Mouse (Mus musculus) left cerebral cortex, postnatal 36 days (tissue): Measurements from ENCODE around the gene Hnrnpa3. TPM values are rescaled to one million over a fixed set of nuclear protein-coding genes. Genes with fewer than 3 reads are reported as not detected.
A peak's percentile ranks its signal among the peaks of the same experiment; 100 is the strongest.

Source experiments
- DNase-seq, 2 experiments: peaks; one replicate each; pipeline ENCODE4 v3.0.0; 2021 to 2022; ENCODE audit warnings: low spot score in 2 of 2, mixed read lengths in 1 of 2
- intact Hi-C: fragments of 180-260 bp; cut with DNase I; formaldehyde crosslinking; loops from one replicate; pipeline ENCODE4 v1.15.1; 2025
- total RNA-seq, 2 experiments: library from RNA; stranded (reverse); gene quantifications; 2 replicates each; pipeline ENCODE4 v1.2.3; 2021

The Hnrnpa3 gene
- total RNA-seq, 2 experiments from 2014 or later, result 260 to 274 TPM

DNA sequence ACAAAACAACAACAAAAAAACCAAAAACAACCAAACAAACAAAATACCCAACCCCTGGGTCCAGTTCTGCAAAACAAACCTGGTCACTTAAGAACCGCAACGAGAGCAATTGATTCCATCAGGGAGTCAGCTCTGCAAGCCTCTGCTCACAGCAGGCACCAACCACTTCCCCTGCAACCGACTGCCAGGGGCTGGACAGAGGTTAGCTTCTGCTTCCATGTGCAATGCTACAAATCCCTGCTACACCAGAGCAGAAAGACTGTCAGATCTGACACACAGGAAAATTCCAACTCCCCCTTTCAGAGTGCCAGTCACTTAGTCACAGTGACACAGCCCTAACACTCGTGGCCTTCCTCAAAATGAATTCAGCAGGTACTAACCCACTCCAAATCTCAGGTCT, 38.9 kb downstream of the Hnrnpa3 start:
- intact Hi-C loops, result no loop called here
- no peak for DNase-seq

- intact Hi-C loops, result no loop called here
These were observed 39.8 kb downstream of the Hnrnpa3 start for GRCm38 (mm10) chr2:75698874-75699273.

DNA sequence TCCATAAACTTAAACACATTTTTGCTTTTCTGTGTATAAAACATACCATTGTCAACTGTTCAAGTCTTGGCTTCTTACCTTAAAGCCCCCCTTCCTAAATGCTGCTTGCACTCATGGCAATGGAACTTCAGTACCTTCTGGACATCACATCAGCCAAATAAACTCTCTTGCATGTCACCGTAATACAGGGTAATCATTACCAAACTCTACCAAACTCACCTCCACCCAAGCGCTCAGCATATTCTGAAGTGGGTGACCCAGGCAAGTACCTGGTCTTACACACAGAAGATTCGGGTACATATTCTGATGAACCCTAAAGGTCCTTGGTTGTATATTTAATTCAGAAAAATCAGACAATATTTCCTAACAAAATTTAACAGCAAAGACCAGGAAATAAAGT, 41.5 kb downstream of the Hnrnpa3 start:
- intact Hi-C loops, result loop anchor here (5.0 kb wide), 1 partner anchor 43 kb away; the partner anchor contains the start of gene Hnrnpa3
- no peak for DNase-seq

More at GRCm38 (mm10) chr2:75698874-75699273, 39.8 kb downstream of the Hnrnpa3 start:
- DNase-seq, result no peak

- intact Hi-C loops, result loop anchor here (5.0 kb wide), 1 partner anchor 44 kb away; the partner anchor contains the start of gene Hnrnpa3
- DNase-seq, result no peak
These were observed 42.1 kb downstream of the Hnrnpa3 start for GRCm38 (mm10) chr2:75701207-75701606.

DNA sequence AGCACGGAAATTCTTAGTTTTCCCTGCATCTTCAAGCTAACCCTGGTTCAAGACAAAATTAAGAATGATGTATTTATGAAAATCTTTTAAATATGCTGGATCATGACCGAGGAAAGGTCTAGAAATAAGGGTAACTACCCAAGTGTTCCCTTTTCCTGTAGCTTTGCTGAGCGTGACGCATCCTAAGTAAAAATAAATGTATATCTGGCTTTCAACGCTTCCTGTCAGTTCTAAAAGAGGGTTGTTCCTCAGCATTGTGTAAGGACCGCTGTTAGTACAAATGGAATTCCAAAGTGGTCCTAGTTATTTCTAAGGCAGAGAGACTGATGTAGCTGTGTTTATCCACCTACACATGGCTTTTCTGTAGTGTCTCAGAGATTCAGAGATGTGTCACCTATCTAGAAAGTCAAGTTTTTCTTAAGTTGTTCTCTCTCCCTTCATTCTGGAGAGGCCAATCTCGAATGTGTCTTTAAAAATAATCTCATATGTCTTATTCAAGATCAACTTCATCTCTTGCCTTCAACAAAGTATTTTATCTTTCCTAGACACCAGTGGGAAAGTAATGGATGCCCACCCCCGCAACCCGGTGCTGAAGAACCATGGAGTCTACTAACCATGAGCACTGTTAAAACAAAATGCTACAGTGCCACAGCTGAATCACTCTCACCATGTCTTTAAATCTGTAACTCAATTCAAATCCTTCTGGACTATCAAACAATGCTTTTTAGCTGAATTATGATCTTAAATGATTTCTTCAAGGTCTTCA, 42.9 kb downstream of the Hnrnpa3 start:
- intact Hi-C loops, result loop anchor here (5.0 kb wide), 1 partner anchor 45 kb away; the partner anchor contains the start of gene Hnrnpa3
- no peak for DNase-seq

- DNase-seq, result no peak
- intact Hi-C loops, result loop anchor here (5.0 kb wide), 1 partner anchor 45 kb away; the partner anchor contains the start of gene Hnrnpa3
These were observed 43.5 kb downstream of the Hnrnpa3 start for GRCm38 (mm10) chr2:75702588-75702976.

DNA sequence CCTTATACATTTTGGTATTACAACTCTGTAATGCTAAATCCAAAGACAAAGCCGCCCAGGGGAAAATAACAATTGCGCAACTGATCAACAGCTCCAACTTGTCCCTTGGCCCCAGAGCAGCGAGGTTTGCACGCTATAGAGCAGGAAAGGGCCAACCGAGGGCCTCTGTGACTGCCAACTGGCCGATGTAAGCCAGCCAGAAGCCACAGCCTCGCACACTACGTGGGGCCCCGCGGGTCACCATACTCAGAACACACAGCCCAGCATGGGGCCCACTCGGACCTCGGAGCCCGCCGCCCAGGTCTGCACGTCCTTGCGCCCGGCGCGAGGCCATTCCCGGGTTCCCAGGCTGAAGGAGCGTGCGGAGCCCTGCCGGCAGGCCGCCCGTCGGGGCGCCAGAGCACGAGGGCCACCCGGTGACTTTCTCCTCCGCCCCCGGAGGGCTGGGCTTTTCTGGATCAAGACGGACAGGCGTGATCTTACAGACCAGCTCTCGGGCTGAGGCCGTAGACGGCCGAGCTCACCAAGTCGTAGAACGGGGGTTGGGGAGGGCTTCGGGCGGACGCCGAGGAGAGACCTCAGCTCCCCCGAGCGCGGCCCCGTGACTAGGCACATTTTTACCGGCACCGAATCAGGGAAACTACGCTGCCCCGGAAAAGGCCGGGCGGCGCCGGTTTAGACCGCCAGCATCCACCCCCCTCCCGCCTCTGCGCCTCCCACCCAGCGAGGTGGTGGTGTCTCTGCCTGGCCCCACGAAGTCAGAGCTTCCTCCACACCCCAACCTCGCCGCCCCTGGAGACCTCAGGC, 44.5 kb downstream of the Hnrnpa3 start:
- DNase-seq, result peak; percentile 72 to 77
- intact Hi-C loops, result loop anchor here (1.0 to 5.0 kb wide), 2 partner anchors 20 to 46 kb away; partner anchors contain the start of gene Hnrnpa3

GRCm38 (mm10) chr2:75704234-75705161, 45.4 kb downstream of the Hnrnpa3 start, which contains the start of gene Nfe2l2:
Nfe2l2 (minus strand) TSS chr2:75704641.
- DNase-seq, result peak; percentile 76 to 82
- intact Hi-C loops, result loop anchor here (5.0 kb wide), 1 partner anchor 47 kb away; the partner anchor contains the start of gene Hnrnpa3

- DNase-seq, result no peak
- intact Hi-C loops, result no loop called here
These were observed 46.2 kb downstream of the Hnrnpa3 start for GRCm38 (mm10) chr2:75705162-75705752.

DNA sequence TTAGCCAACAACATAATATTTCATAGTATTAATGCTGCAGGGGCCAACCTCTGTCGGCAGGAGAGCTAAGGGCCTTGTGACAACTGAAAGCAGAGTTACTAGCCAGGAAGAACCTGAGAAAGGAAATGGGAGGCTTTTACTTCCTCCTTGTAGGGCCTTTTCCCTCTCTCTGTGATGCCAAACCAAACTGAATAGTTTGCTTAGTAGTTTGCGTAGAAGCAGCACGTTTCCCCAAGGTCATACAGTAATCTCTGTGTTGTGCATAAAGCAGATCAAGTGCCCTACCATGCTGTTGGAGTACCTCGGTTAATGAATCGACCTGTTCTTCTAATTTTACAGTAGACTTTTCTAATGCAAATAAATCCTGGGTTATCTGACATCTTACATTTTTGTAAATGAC, 47.4 kb downstream of the Hnrnpa3 start:
- intact Hi-C loops, result no loop called here
- no peak for DNase-seq

- intact Hi-C loops, result no loop called here
- no peak for DNase-seq
These were observed 48.4 kb downstream of the Hnrnpa3 start for GRCm38 (mm10) chr2:75707420-75707819.

DNA sequence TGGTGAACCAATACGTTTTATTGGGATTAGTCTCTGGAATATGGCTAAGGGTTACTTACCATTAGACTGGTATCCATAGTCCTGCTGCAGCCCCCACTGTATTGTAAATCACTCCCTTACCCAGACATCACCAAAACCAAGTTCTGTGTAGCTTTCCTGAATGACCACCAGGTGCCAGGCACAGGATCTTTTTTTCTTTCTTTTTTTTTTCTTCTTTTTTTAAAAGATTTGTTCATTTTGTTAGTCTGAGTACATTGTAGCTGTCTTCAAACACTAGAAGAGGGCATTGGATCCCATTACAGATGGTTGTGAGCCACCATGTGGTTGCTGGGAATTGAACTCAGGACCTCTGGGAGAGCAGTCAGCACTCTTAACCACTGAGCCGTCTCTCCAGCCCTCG, 54.0 kb downstream of the Hnrnpa3 start:
- no peak for DNase-seq

DNA sequence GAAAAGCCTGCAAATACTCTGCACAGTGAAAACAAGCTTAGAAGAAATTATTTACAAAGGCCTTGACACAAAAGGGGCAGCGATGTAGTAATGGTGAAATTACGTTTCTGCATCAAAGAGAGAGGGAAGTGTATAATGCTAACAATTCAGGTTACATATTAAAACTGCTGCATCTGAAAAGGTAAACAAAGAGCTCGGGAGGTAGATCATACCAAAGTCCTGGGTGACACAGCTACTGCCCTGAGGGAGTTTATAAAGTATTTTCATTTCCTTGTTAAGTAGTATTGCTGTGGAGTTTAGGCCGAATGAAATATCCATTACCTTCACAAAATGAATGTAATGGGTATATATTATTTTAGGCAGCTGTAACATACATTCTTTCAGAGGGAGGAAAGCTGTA, 55.7 kb downstream of the Hnrnpa3 start:
- intact Hi-C loops, result no loop called here
- DNase-seq, result no peak

More for the DNA sequence above, 54.0 kb downstream of the Hnrnpa3 start:
- intact Hi-C loops, result no loop called here

- no peak for DNase-seq
- intact Hi-C loops, result no loop called here
These were observed 57.3 kb downstream of the Hnrnpa3 start for GRCm38 (mm10) chr2:75716046-75717016.
